Mouse (Mus musculus): ENCODE measurements around the gene Mboat2. TPM values are rescaled to one million over a fixed set of nuclear protein-coding genes. Genes with fewer than 3 reads are reported as not detected.

The Mboat2 gene
- polyA plus RNA-seq, 1 experiment, result 24.0 TPM

GRCm38 (mm10) chr12:24936281-24936680, 105.6 kb downstream of the Mboat2 start:
- TF ChIP-seq POLR2A (IDR thresholded peaks at IDR 0.05; ENCODE audit: borderline replicate concordance, insufficient read depth, low read length), result no peak
- no peak for TF ChIP-seq CTCF (IDR thresholded peaks at IDR 0.05; ENCODE audit: borderline replicate concordance, insufficient read depth, low read depth, low read length)
- WGBS, result 51% methylated on average over 1 of the region's 1 CpGs
- Histone ChIP-seq H3K4me3 (replicated peaks; ENCODE audit: insufficient read depth, low read depth, low read length) (no peak overlapping the region), H3K27ac (ENCODE audit: insufficient read depth, low read length) (no peak overlapping the region), H3K4me1 (ENCODE audit: control insufficient read depth, insufficient read depth, low read length) (no peaks in the 10 kb centered on the region), H3K27me3 (ENCODE audit: control insufficient read depth, insufficient read depth, low read length) (no peaks in the 10 kb centered on the region)
- DNase-seq, result no peak

GRCm38 (mm10) chr12:24939372-24939771, 108.7 kb downstream of the Mboat2 start:
- no peak for DNase-seq
- Histone ChIP-seq H3K27ac (ENCODE audit: insufficient read depth, low read length) (no peak overlapping the region), H3K4me1 (ENCODE audit: control insufficient read depth, insufficient read depth, low read length) (no peaks in the 10 kb centered on the region), H3K27me3 (ENCODE audit: control insufficient read depth, insufficient read depth, low read length) (no peaks in the 10 kb centered on the region), H3K4me3 (replicated peaks; ENCODE audit: insufficient read depth, low read depth, low read length) (no peak overlapping the region)
- 86% methylated on average over 8 of the region's 8 CpGs for WGBS
- TF ChIP-seq POLR2A (IDR thresholded peaks at IDR 0.05; ENCODE audit: borderline replicate concordance, insufficient read depth, low read length), result no peak
- TF ChIP-seq CTCF (IDR thresholded peaks at IDR 0.05; ENCODE audit: borderline replicate concordance, insufficient read depth, low read depth, low read length), result no peak

GRCm38 (mm10) chr12:24942619-24943287, 112.1 kb downstream of the Mboat2 start:
- TF ChIP-seq POLR2A (IDR thresholded peaks at IDR 0.05; ENCODE audit: borderline replicate concordance, insufficient read depth, low read length), result no peak
- TF ChIP-seq CTCF (IDR thresholded peaks at IDR 0.05; ENCODE audit: borderline replicate concordance, insufficient read depth, low read depth, low read length), result no peak
- no peak overlapping the region for H3K4me3 ChIP-seq (replicated peaks; ENCODE audit: insufficient read depth, low read depth, low read length)
- no peak for DNase-seq
- no peaks in the 10 kb centered on the region for H3K4me1 ChIP-seq (ENCODE audit: control insufficient read depth, insufficient read depth, low read length)
- WGBS, result 75% methylated on average over 9 of the region's 9 CpGs
- no peak overlapping the region for H3K27ac ChIP-seq (ENCODE audit: insufficient read depth, low read length)
- no peaks in the 10 kb centered on the region for H3K27me3 ChIP-seq (ENCODE audit: control insufficient read depth, insufficient read depth, low read length)

- no peak overlapping the region for H3K27ac ChIP-seq (ENCODE audit: insufficient read depth, low read length)
- no peaks in the 10 kb centered on the region for H3K27me3 ChIP-seq (ENCODE audit: control insufficient read depth, insufficient read depth, low read length)
- 74% methylated on average over 4 of the region's 4 CpGs for WGBS
- no peak for DNase-seq
- H3K4me1 ChIP-seq (ENCODE audit: control insufficient read depth, insufficient read depth, low read length), result no peaks in the 10 kb centered on the region
- TF ChIP-seq CTCF (IDR thresholded peaks at IDR 0.05; ENCODE audit: borderline replicate concordance, insufficient read depth, low read depth, low read length), result no peak
- TF ChIP-seq POLR2A (IDR thresholded peaks at IDR 0.05; ENCODE audit: borderline replicate concordance, insufficient read depth, low read length), result no peak
- H3K4me3 ChIP-seq (replicated peaks; ENCODE audit: insufficient read depth, low read depth, low read length), result no peak overlapping the region
Measured at GRCm38 (mm10) chr12:24943427-24943826, 112.7 kb downstream of the Mboat2 start.

GRCm38 (mm10) chr12:24944597-24944996, 113.9 kb downstream of the Mboat2 start:
- no peak for DNase-seq
- H3K4me1 ChIP-seq (ENCODE audit: control insufficient read depth, insufficient read depth, low read length), result no peaks in the 10 kb centered on the region
- H3K27me3 ChIP-seq (ENCODE audit: control insufficient read depth, insufficient read depth, low read length), result no peaks in the 10 kb centered on the region
- no peak overlapping the region for H3K4me3 ChIP-seq (replicated peaks; ENCODE audit: insufficient read depth, low read depth, low read length)
- TF ChIP-seq CTCF (IDR thresholded peaks at IDR 0.05; ENCODE audit: borderline replicate concordance, insufficient read depth, low read depth, low read length), result no peak
- TF ChIP-seq POLR2A (IDR thresholded peaks at IDR 0.05; ENCODE audit: borderline replicate concordance, insufficient read depth, low read length), result no peak
- 95% methylated on average over 7 of the region's 7 CpGs for WGBS
- no peak overlapping the region for H3K27ac ChIP-seq (ENCODE audit: insufficient read depth, low read length)

- no peak overlapping the region for H3K27ac ChIP-seq (ENCODE audit: insufficient read depth, low read length)
- H3K27me3 ChIP-seq (ENCODE audit: control insufficient read depth, insufficient read depth, low read length), result no peaks in the 10 kb centered on the region
- no peak for TF ChIP-seq CTCF (IDR thresholded peaks at IDR 0.05; ENCODE audit: borderline replicate concordance, insufficient read depth, low read depth, low read length)
- no peak for TF ChIP-seq POLR2A (IDR thresholded peaks at IDR 0.05; ENCODE audit: borderline replicate concordance, insufficient read depth, low read length)
- H3K4me1 ChIP-seq (ENCODE audit: control insufficient read depth, insufficient read depth, low read length), result no peaks in the 10 kb centered on the region
- WGBS, result 94% methylated on average over 14 of the region's 14 CpGs
- DNase-seq, result no peak
- H3K4me3 ChIP-seq (replicated peaks; ENCODE audit: insufficient read depth, low read depth, low read length), result no peak overlapping the region
Measured at GRCm38 (mm10) chr12:24947065-24947464, 116.4 kb downstream of the Mboat2 start.

- TF ChIP-seq POLR2A (IDR thresholded peaks at IDR 0.05; ENCODE audit: borderline replicate concordance, insufficient read depth, low read length) (no peak), CTCF (IDR thresholded peaks at IDR 0.05; ENCODE audit: borderline replicate concordance, insufficient read depth, low read depth, low read length) (peak; percentile 69)
Measured at GRCm38 (mm10) chr12:24948344-24948743, 117.7 kb downstream of the Mboat2 start.

GRCm38 (mm10) chr12:24950376-24951046, 119.8 kb downstream of the Mboat2 start:
- Histone ChIP-seq H3K4me3 (replicated peaks; ENCODE audit: insufficient read depth, low read depth, low read length) (no peak overlapping the region), H3K27ac (ENCODE audit: insufficient read depth, low read length) (no peak overlapping the region), H3K27me3 (ENCODE audit: control insufficient read depth, insufficient read depth, low read length) (no peaks in the 10 kb centered on the region), H3K4me1 (ENCODE audit: control insufficient read depth, insufficient read depth, low read length) (no peaks in the 10 kb centered on the region)
- WGBS, result 85% methylated on average over 7 of the region's 7 CpGs
- TF ChIP-seq POLR2A (IDR thresholded peaks at IDR 0.05; ENCODE audit: borderline replicate concordance, insufficient read depth, low read length) (no peak), CTCF (IDR thresholded peaks at IDR 0.05; ENCODE audit: borderline replicate concordance, insufficient read depth, low read depth, low read length) (peak; percentile 21; the same call in 1 of the 2 replicates)
- DNase-seq, result no peak

More at GRCm38 (mm10) chr12:24948344-24948743, 117.7 kb downstream of the Mboat2 start:
- Histone ChIP-seq H3K4me3 (replicated peaks; ENCODE audit: insufficient read depth, low read depth, low read length) (no peak overlapping the region), H3K4me1 (ENCODE audit: control insufficient read depth, insufficient read depth, low read length) (no peaks in the 10 kb centered on the region), H3K27ac (ENCODE audit: insufficient read depth, low read length) (no peak overlapping the region), H3K27me3 (ENCODE audit: control insufficient read depth, insufficient read depth, low read length) (no peaks in the 10 kb centered on the region)
- peak; percentile 36 to 55 for DNase-seq
- 60% methylated on average over 3 of the region's 3 CpGs for WGBS

Measured in cerebellum, adult 2 months (tissue).